Mouse (Mus musculus): ENCODE measurements around the gene Tbx5. TPM values are rescaled to one million over a fixed set of nuclear protein-coding genes. Genes with fewer than 3 reads are reported as not detected.

Gene Tbx5
- polyA plus RNA-seq, 1 experiment from 2014 or later: 39.2 TPM

DNA sequence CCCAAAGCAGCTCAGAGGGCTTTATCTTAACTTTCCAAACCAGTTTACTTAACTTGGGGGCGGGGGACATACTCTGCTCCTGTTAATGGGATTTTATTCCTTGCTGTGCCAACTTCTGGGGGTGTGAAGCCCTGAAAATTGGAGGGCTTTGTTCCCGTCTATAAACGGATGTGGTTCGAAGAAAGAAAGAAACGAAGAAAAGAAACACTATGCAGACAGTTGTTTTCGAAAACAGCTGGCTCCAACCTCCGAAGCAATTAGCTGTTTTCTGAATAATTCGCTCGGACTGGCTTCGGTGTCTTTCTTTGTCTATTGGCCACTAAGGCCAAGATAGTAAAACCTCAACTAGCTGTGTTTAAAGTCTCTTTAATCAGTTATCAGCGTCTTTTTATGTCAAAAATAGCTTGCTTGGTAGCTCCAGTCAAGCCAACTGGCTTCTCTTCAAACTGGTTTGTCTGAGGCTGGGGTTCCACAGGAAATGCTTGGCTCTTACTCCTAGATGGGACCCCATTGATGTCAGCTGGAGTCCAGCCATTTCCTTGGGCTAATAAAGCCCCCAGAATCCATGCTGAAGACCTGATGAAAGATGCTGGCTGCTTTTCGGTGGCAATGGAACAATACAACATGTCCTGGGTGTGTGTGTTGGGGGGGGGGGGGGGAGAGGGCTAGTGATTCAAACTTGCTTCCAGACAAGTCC, 21.3 kb upstream of the Tbx5 start:
- Histone ChIP-seq H3K9ac (ENCODE audit: low read length) (no peak overlapping the region; the same call in 1 of the 2 replicates), H3K4me1 (ENCODE audit: control insufficient read depth in 2 of 2, insufficient read depth in 2 of 2, low read length in 2 of 2) (peaks cover 0 to 20% of the 10 kb centered on the region in 2 experiments; a peak in 3 of 4 replicates), H3K4me3 (ENCODE audit: control insufficient read depth in 1 of 2, insufficient read depth in 1 of 2, low read depth in 1 of 2, low read length in 2 of 2) (no peak overlapping the region), H3K4me2 (ENCODE audit: low read length) (peak overlapping the region; percentile 29), H3K36me3 (ENCODE audit: control insufficient read depth, insufficient read depth, low read length) (no peaks in the 10 kb centered on the region), H3K27ac (replicated peaks in 1 of 2; ENCODE audit: control insufficient read depth in 1 of 2, insufficient read depth in 1 of 2, low read depth in 2 of 2, low read length in 2 of 2) (peak overlapping the region; percentile 51 to 62; a peak in 3 of 4 replicates), H3K27me3 (ENCODE audit: control insufficient read depth, insufficient read depth, low read length) (peaks cover 29% of the 10 kb centered on the region), H3K9me3 (ENCODE audit: control insufficient read depth, low read length) (0 out of 2 replicates have a peak, but pooled peaks cover 9% of the 10 kb centered on the region)
- 33% methylated on average over 12 of the region's 12 CpGs for WGBS
- ATAC-seq (ENCODE audit: insufficient number of reproducible peaks, insufficient read depth, low FRiP score, low read depth): no peak

DNA sequence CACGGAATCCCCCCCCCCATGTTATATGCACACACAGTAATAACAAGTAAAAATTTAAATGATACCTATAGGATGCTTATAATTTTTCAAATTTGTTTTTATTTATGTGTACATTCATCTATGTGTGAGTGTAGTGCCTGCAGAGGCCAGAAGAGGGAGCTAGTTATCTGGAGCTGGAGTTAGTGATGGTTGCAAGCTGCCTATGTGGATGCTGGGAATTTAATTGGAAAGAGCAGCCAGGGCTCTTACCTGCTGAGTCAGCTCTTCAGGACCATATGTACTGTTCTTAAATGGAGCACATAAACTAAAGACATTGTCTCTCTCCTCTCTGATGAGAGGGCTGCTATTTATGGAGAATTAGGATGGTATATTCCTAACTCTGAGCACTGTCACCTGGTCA, 17.2 kb upstream of the Tbx5 start:
- Histone ChIP-seq H3K9ac (ENCODE audit: low read length) (no peak overlapping the region), H3K4me2 (ENCODE audit: low read length) (no peak overlapping the region), H3K27me3 (ENCODE audit: control insufficient read depth, insufficient read depth, low read length) (no peaks in the 10 kb centered on the region), H3K36me3 (ENCODE audit: control insufficient read depth, insufficient read depth, low read length) (no peaks in the 10 kb centered on the region), H3K27ac (replicated peaks in 1 of 2; ENCODE audit: control insufficient read depth in 1 of 2, insufficient read depth in 1 of 2, low read depth in 2 of 2, low read length in 2 of 2) (no peak overlapping the region), H3K4me3 (ENCODE audit: control insufficient read depth in 1 of 2, insufficient read depth in 1 of 2, low read depth in 1 of 2, low read length in 2 of 2) (no peak overlapping the region), H3K4me1 (ENCODE audit: control insufficient read depth in 2 of 2, insufficient read depth in 2 of 2, low read length in 2 of 2) (peaks cover 0 to 12% of the 10 kb centered on the region in 2 experiments; a peak in 2 of 4 replicates), H3K9me3 (ENCODE audit: control insufficient read depth, low read length) (0 out of 2 replicates have a peak, but pooled peaks cover 6% of the 10 kb centered on the region)
- no peak for ATAC-seq (ENCODE audit: insufficient number of reproducible peaks, insufficient read depth, low FRiP score, low read depth)
- WGBS: 62% methylated on average over 1 of the region's 1 CpGs

DNA sequence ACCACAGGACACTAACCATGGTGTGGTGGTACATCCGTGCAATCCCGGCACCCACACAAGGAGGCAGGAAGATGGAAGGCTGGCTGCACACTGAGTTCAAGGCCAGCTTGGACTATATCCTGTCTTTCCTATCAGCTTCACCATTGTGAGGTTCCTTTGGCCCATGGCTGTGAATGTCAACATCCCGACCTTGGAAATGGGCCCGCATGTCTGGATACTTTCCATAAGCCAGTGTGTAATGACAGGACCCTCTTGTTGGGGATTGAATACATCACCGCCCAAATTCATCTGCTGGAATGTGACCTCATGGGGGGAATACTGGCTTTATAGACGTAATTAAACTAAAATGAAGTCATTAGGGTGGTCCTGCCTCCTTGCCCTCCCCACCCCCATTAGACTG, 12.0 kb upstream of the Tbx5 start:
- H3K27me3 ChIP-seq (ENCODE audit: control insufficient read depth, insufficient read depth, low read length): no peaks in the 10 kb centered on the region
- WGBS: 79% methylated on average over 6 of the region's 6 CpGs
- no peaks in the 10 kb centered on the region for H3K36me3 ChIP-seq (ENCODE audit: control insufficient read depth, insufficient read depth, low read length)
- H3K9me3 ChIP-seq (ENCODE audit: control insufficient read depth, low read length): 0 out of 2 replicates have a peak, but pooled peaks cover 1% of the 10 kb centered on the region
- no peak for ATAC-seq (ENCODE audit: insufficient number of reproducible peaks, insufficient read depth, low FRiP score, low read depth)
- H3K27ac ChIP-seq (replicated peaks in 1 of 2; ENCODE audit: control insufficient read depth in 1 of 2, insufficient read depth in 1 of 2, low read depth in 2 of 2, low read length in 2 of 2): no peak overlapping the region
- H3K4me1 ChIP-seq (ENCODE audit: control insufficient read depth in 2 of 2, insufficient read depth in 2 of 2, low read length in 2 of 2): peaks cover 23 to 25% of the 10 kb centered on the region in 2 experiments
- H3K4me2 ChIP-seq (ENCODE audit: low read length): no peak overlapping the region
- H3K9ac ChIP-seq (ENCODE audit: low read length): no peak overlapping the region
- H3K4me3 ChIP-seq (ENCODE audit: control insufficient read depth in 1 of 2, insufficient read depth in 1 of 2, low read depth in 1 of 2, low read length in 2 of 2): no peak overlapping the region

DNA sequence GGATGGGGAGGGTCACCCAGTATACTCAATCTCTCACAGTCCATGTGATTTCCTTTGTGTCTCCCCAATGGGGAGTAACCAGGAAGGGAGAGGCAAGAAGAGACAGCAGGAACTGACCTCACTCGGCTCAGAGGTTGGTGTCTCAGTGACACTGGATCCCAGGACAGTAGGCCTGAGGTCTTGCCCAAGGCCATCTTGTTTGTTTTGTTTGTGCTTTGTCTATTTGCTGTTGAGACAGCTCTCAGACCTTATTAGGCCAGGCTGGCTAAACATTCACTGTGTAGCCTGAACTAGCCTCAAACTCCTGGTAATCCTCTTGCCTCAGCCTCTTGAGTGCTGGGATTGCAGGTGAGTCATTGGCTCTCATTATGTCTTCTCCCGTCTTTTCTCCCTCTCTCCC, 11.0 kb upstream of the Tbx5 start:
- no peaks in the 10 kb centered on the region for H3K27me3 ChIP-seq (ENCODE audit: control insufficient read depth, insufficient read depth, low read length)
- no peak overlapping the region for H3K4me2 ChIP-seq (ENCODE audit: low read length)
- H3K9ac ChIP-seq (ENCODE audit: low read length): no peak overlapping the region
- H3K4me3 ChIP-seq (ENCODE audit: control insufficient read depth in 1 of 2, insufficient read depth in 1 of 2, low read depth in 1 of 2, low read length in 2 of 2): no peak overlapping the region
- ATAC-seq (ENCODE audit: insufficient number of reproducible peaks, insufficient read depth, low FRiP score, low read depth): no peak
- WGBS: 64% methylated on average over 2 of the region's 2 CpGs
- peaks cover 28 to 32% of the 10 kb centered on the region in 2 experiments for H3K4me1 ChIP-seq (ENCODE audit: control insufficient read depth in 2 of 2, insufficient read depth in 2 of 2, low read length in 2 of 2)
- H3K9me3 ChIP-seq (ENCODE audit: control insufficient read depth, low read length): no peaks in the 10 kb centered on the region
- H3K36me3 ChIP-seq (ENCODE audit: control insufficient read depth, insufficient read depth, low read length): no peaks in the 10 kb centered on the region
- H3K27ac ChIP-seq (replicated peaks in 1 of 2; ENCODE audit: control insufficient read depth in 1 of 2, insufficient read depth in 1 of 2, low read depth in 2 of 2, low read length in 2 of 2): peak overlapping the region in 1 of 2 experiments; percentile 53; a peak in 1 of 4 replicates

DNA sequence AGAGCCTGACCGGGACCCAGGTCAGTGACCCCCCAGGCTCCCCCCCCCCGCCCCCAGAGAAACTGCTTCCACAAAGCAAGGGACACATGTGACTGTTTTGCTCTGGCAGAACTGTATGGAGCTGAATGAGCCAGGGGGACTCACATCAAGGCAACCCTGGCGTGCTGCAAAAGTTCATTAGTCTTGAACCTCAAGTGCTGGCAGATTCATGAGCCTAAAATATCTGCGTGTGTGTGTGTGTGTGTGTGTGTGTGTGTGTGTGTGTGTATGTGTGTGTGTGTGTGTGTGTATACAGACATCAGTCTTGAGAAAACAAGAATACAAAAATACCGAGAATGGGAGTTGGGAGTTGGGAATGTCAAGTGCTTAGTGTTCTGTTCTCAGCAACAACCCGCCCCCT, 5.1 kb upstream of the Tbx5 start:
- Histone ChIP-seq H3K36me3 (ENCODE audit: control insufficient read depth, insufficient read depth, low read length) (no peaks in the 10 kb centered on the region), H3K9ac (ENCODE audit: low read length) (no peak overlapping the region), H3K9me3 (ENCODE audit: control insufficient read depth, low read length) (no peaks in the 10 kb centered on the region), H3K27me3 (ENCODE audit: control insufficient read depth, insufficient read depth, low read length) (no peaks in the 10 kb centered on the region), H3K4me3 (ENCODE audit: control insufficient read depth in 1 of 2, insufficient read depth in 1 of 2, low read depth in 1 of 2, low read length in 2 of 2) (no peak overlapping the region), H3K4me1 (ENCODE audit: control insufficient read depth in 2 of 2, insufficient read depth in 2 of 2, low read length in 2 of 2) (peaks cover 39 to 41% of the 10 kb centered on the region in 2 experiments), H3K4me2 (ENCODE audit: low read length) (no peak overlapping the region), H3K27ac (replicated peaks in 1 of 2; ENCODE audit: control insufficient read depth in 1 of 2, insufficient read depth in 1 of 2, low read depth in 2 of 2, low read length in 2 of 2) (peak overlapping the region; percentile 37 to 90; a peak in 3 of 4 replicates)
- WGBS: 51% methylated on average over 6 of the region's 6 CpGs
- no peak for ATAC-seq (ENCODE audit: insufficient number of reproducible peaks, insufficient read depth, low FRiP score, low read depth)

DNA sequence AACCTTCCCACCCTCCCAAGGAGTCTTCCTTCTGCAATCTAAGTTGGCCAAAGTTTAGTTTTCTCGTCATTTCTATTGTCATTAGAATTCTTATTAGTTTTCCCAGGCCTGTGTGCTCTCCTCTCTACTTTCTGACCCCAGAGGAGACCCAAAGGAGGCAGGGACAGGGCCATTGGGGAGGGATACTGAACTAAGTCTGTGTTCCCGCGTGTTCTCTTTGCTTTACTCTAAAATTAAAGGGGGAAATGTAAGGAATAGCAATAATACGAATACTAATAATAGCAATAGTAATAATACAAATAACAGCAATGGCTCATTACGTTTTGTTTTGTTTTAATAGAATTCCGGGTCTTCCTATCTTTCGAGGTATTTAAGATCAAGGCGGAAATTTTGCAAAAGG, 1.9 kb upstream of the Tbx5 start:
- no peak for ATAC-seq (ENCODE audit: insufficient number of reproducible peaks, insufficient read depth, low FRiP score, low read depth)
- no peaks in the 10 kb centered on the region for H3K9me3 ChIP-seq (ENCODE audit: control insufficient read depth, low read length)
- H3K27ac ChIP-seq (replicated peaks in 1 of 2; ENCODE audit: control insufficient read depth in 1 of 2, insufficient read depth in 1 of 2, low read depth in 2 of 2, low read length in 2 of 2): peak overlapping the region; percentile 54 to 90
- 0 out of 2 replicates have a peak, but pooled peaks cover 3% of the 10 kb centered on the region for H3K27me3 ChIP-seq (ENCODE audit: control insufficient read depth, insufficient read depth, low read length)
- H3K4me2 ChIP-seq (ENCODE audit: low read length): peak overlapping the region; percentile 66
- H3K9ac ChIP-seq (ENCODE audit: low read length): peak overlapping the region; percentile 89
- peaks cover 21% of the 10 kb centered on the region in 2 experiments for H3K4me1 ChIP-seq (ENCODE audit: control insufficient read depth in 2 of 2, insufficient read depth in 2 of 2, low read length in 2 of 2)
- peak overlapping the region; percentile 57 to 65 for H3K4me3 ChIP-seq (ENCODE audit: control insufficient read depth in 1 of 2, insufficient read depth in 1 of 2, low read depth in 1 of 2, low read length in 2 of 2)
- no peaks in the 10 kb centered on the region for H3K36me3 ChIP-seq (ENCODE audit: control insufficient read depth, insufficient read depth, low read length)
- 36% methylated on average over 8 of the region's 8 CpGs for WGBS

DNA sequence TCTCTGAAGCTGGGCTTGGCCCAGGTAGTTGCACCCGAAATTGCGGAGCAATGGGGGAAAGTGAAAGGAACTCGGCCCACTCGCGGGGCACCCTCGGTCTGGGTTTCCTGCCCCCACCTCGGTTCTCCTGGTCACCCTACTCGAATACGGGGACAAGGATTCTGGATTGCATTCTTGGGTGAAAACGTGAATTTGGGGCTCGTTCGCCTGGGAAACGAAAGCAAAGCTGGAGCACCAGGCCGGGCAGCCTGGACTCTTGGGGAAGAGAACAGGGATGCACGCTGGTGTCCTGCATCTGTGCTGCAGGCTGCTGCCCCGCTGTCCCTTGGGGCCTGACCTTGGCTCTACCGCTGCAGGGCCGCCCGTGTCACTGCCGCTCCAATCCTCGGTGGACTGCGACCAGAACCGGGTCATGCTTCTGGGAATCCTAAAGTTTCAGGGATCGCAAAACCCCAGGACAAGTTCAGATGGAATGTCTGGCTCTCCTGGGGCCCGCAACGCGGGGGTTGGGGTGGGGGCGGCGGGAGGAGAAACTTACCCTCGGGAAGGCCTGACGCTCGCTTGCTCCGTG, 1.2 kb upstream of the Tbx5 start:
- peaks cover 18 to 19% of the 10 kb centered on the region in 2 experiments for H3K4me1 ChIP-seq (ENCODE audit: control insufficient read depth in 2 of 2, insufficient read depth in 2 of 2, low read length in 2 of 2)
- no peak for ATAC-seq (ENCODE audit: insufficient number of reproducible peaks, insufficient read depth, low FRiP score, low read depth)
- H3K27ac ChIP-seq (replicated peaks in 1 of 2; ENCODE audit: control insufficient read depth in 1 of 2, insufficient read depth in 1 of 2, low read depth in 2 of 2, low read length in 2 of 2): peak overlapping the region; percentile 54 to 90
- WGBS: under 1% methylated on average over 33 of the region's 33 CpGs
- peak overlapping the region; percentile 57 to 65 for H3K4me3 ChIP-seq (ENCODE audit: control insufficient read depth in 1 of 2, insufficient read depth in 1 of 2, low read depth in 1 of 2, low read length in 2 of 2)
- H3K4me2 ChIP-seq (ENCODE audit: low read length): peak overlapping the region; percentile 66
- 0 out of 2 replicates have a peak, but pooled peaks cover 3% of the 10 kb centered on the region for H3K27me3 ChIP-seq (ENCODE audit: control insufficient read depth, insufficient read depth, low read length)
- no peaks in the 10 kb centered on the region for H3K9me3 ChIP-seq (ENCODE audit: control insufficient read depth, low read length)
- peak overlapping the region; percentile 89 for H3K9ac ChIP-seq (ENCODE audit: low read length)
- H3K36me3 ChIP-seq (ENCODE audit: control insufficient read depth, insufficient read depth, low read length): no peaks in the 10 kb centered on the region
